Mouse (Mus musculus) brain, embryonic 14.5 days (tissue): ENCODE measurements at regions not wholly inside any gene's neighbourhood (a gene's known extent, or its start where the extent isn't known, plus 50 kb on each side); places are given as distances from the start of the nearest gene placed in this dataset.

Source experiments
- DNase-seq: peaks from one replicate; pipeline ENCODE4 v3.0.0-alpha.2; 2011; ENCODE audit warnings: low read depth
- CTCF ChIP-seq: fragments of 200-500 bp; IDR thresholded peaks from 2 replicates; pipeline ENCODE4 v1.5.1; 2012; ENCODE audit warnings: inconsistent platforms, mild to moderate bottlenecking, moderate library complexity, borderline replicate concordance; ENCODE audit not compliant: insufficient read depth, insufficient read length; ENCODE audit errors: extremely low read depth
- POLR2A ChIP-seq: fragments of 200-500 bp; IDR thresholded peaks from 2 replicates; pipeline ENCODE4 v1.6.1; 2012; ENCODE audit warnings: mild to moderate bottlenecking, inconsistent platforms, borderline replicate concordance; ENCODE audit not compliant: poor library complexity, insufficient read depth, insufficient read length, severe bottlenecking; ENCODE audit errors: extremely low read depth

DNA sequence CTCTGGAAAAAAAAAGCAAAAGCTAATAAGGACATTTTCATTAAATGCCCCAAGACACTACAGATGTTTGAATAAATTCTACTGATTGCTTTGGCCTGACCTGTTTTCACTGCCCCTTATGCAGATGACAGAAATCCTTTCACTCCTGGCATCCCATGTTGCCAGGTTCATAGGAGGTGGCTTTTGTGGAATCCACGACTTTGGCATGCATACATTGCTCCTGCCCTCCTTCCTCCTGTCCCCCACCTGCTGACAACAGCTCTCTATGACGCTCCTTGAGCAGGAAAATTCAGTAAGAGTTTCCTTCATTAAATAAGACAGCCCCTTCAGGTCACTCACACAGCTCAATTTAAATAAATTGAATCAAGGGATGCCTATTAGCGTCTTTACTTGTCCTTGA is 582.5 kb downstream of the Btbd3 start:
- TF ChIP-seq CTCF (no peak), POLR2A (no peak)
- DNase-seq: peak; percentile 28

DNA sequence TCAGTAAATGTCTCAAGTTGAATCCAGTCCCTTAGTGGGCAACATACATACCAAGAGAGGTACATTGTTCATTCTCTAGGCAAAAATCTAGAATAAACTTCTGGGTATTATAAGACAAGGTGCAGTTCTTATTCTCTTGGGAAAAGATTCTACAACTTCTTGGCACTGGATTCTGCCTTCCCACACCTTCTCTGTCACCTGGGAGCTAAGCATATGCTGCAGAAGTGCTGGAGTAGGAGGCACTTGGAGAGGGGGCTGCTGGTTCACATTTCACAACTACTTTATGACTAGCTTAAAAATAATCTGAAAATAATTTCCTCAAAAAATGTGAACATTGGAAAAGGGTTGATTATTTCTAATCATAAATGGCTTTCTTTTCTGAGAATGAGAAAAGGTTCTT is 602.8 kb downstream of the Btbd3 start:
- DNase-seq: no peak
- TF ChIP-seq POLR2A: no peak
- no peak for TF ChIP-seq CTCF

DNA sequence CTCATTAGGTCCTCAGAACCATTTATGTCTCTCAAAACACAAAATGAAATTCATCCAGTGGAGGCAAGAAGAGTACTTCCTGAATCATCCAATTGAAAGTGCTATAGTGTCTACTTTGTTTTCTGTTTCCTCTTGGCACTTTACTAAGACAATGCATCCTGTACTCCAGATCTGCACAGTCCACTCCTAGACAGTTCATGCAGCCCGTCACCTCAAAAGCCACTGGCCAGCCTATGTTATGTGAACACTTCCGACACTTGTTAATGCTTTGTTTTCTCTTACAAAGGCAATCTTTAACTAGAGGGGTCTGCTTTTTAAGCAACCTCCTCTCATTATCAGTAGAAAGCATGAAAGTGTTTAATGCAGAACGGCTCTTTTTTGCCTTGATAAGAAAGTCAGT is 597.1 kb upstream of the Sptlc3 start:
- DNase-seq: no peak

DNA sequence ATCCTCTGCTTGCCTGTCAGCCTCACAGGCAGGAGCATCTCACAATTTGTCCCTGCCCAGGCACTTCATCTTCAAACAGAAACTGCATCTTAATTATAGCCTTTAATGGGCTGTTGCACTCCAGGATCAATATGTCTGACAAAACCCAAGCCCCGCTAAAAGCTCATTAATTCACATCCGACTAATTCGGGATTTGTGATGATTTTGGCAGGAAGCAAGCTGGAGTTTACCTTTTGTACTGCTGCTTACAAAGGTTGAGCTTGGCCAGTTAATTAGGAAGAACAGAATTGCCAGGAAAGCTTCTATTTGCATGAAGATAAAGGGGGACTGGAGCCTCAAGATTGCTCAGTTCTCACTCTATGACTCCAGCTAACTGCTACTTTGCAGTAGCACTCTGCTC is 596.6 kb upstream of the Sptlc3 start:
- DNase-seq: peak; percentile 93
- TF ChIP-seq CTCF (no peak), POLR2A (no peak)

More for the DNA sequence above, 597.1 kb upstream of the Sptlc3 start:
- TF ChIP-seq POLR2A (no peak), CTCF (no peak)

DNA sequence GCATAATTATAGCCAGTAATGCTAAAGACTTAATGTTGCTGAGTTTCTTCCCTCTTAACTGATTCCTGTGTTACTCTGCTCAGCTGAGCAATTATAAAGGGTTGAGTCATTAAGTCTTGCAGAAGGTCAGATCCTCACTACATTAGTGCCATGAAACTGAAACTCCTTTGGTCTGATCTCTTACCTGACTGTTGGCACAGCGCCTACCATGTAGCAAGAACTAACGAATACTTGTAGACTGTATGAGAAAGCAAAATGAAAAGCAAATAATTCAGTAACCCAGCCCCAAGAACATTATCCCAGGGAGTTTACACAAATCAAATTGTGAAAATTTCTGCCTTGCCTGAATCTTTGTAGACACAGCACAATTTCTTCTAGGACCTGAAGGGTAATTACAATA is 556.5 kb upstream of the Sptlc3 start:
- DNase-seq: peak; percentile 5
- TF ChIP-seq POLR2A (no peak), CTCF (no peak)

DNA sequence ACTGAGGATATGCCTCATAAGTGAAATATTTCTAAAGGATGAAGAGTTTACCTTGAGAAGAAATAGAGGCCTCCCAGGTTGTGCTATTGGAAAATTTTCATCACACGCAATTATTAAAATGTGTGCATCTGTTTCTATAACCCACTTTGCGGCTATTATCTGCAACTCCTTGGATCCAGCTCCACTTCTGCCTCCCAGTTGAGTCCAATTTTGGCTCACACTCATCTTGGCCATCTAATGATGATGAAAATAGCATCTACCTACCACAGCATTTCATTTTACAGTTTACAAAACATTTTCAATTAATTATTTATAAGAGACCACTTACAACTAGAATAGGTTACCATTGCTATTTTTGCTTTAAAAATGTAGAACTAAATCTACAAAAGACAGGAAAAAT is 554.3 kb upstream of the Sptlc3 start:
- TF ChIP-seq CTCF (no peak), POLR2A (no peak)
- DNase-seq: no peak

DNA sequence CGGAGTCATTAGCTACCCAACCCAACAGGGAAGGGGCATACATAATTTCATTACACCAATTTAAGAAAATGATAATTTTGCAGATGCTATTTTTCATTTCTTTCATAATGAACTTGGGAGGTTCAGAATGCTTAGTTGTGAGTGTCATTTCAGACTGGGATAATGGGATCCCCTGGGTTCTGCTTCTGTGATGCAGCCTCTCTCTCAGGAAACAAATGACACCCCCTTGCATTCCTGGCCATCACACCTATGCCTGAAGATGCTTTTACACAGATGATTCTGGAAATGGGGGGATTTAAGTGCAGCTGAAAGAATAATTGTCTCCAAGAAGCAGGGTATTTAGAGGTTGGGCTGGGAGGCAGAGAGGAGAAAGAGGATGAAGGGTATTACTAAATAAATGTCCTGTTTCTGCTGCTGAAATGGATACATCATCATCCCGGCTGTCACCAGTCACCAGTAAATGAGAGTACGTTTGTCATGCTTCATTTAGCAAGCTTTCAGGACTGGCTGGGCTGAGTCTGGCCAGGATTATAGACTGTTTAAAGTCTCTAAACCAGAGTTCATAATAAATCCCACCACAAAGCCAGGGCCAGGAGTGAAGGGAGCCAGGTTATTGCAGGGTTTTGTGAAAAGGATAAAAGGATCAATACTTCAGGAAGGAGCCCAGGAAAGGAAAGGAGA is 527.5 kb upstream of the Sptlc3 start:
- DNase-seq: peak; percentile 64

DNA sequence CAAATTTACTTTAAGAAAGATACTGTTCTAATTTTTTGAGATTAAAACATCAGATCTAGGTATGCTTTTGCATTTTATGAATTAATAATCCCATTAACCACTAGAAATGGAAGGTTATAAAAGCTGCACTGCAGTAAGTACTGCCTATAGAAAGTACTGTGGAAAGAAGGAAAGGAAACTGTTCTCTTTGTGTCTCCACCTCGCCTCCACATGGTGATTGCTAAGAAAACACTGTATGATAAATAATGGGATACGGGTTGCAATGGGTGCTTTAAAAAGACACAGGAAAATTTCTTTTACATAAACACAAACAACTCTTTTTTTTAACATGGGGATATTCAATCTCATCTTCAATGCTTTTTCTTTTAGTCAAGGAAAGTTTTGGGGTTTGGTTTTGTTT is 519.2 kb upstream of the Sptlc3 start:
- DNase-seq: peak; percentile 30
- no peak for TF ChIP-seq CTCF
- TF ChIP-seq POLR2A: no peak

More for the DNA sequence above, 527.5 kb upstream of the Sptlc3 start:
- TF ChIP-seq POLR2A (no peak), CTCF (no peak)

DNA sequence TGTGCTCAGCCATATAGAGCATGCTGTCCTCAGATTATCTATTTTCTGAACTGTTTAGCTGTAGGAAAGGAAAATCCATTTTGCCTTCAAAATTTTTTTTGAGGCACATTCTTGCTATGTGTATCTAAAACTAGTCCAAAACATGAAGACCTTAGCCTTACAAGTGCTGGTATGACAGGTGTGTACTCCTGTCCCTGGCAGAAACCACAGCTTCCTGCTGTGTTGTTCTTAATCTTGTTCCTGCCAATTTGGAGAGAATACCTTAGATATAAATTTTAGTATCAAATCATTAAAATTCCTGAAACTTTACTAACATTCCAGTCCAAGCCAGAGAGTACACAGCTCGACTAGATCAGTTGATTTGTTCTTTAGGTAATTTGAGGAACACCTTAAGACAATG is 503.7 kb upstream of the Sptlc3 start:
- no peak for DNase-seq
- no peak for TF ChIP-seq POLR2A
- TF ChIP-seq CTCF: no peak

DNA sequence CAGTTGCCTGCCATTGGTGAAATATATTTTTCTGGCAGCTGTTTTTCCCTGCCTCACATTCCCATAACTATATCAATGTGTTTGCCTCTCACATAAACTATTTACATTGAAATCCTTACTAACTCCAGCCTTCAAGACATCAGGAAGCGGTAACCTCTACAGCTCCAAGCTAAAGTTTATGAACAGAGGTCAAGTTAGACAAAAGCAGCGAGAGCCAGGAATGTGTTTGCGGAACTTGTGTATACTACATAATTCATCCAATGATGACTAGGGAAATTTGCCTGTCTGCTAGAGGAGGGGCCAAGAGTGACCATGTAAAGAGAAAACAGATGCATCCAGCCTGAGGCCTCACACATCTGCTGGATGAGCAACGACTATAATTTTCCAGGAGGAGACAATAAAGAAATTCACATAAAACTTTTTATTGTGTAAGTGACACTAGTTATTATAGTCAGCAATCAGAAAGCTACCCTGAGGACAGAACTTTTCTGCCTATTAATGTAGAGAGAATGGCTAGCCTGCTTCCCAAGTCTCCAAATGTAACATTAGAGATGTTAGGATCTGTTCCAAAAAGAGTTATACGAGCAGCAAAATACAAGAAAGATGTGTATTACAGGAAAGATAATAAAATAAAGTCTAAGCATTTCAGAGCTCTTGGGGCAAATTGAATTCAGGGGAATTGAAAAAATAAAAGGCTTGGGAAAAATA is 461.5 kb upstream of the Sptlc3 start:
- no peak for TF ChIP-seq POLR2A
- no peak for DNase-seq

DNA sequence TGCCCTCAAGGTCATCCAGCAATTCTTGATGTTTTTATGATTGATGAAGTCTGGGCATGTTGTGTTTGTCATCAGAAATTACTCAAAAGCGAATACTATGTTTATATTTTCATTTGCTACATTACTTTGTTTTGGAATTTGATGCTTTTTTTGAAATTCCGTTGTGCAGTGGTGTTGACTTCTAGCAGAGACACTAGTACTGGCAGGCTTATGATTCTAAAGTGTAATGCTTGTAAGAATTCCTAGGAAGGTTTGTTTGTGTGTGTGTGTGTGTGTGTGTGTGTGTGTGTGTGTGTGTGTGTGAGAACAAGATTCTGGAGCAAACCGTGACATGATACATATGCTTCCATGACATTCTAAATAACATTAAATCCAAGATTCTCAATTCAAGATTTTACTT is 458.9 kb upstream of the Sptlc3 start:
- DNase-seq: no peak
- TF ChIP-seq POLR2A (no peak), CTCF (no peak)

DNA sequence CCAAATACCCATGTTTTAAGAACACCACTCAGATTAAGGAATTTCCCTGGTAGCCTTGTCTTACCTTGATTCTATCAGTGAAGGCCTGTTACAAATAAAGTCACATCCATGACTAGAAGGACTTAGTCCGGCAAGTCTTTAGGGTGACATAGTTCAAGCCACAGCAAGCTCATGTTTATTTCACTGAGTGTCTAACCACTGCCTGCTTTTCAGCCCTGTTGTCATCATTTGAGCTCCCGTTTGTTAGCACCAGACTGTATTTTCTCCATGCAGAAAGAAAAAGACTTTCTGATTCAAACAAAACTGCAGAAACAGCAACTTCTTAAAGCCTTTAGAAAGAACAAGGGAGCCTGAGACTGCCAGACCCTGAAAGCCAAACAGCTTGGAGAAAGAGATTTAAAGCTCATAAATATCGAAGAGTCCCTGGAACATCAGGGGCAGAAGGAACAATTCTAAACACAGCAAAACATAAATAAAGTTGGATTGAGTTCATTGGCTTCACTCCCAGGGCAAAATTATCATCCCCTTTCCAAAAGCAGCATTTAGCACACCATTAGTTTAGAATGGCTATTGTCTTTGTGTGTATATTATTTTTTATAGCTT is 451.9 kb upstream of the Sptlc3 start:
- TF ChIP-seq CTCF: no peak
- DNase-seq: no peak
